Mouse (Mus musculus): ENCODE measurements around the gene Cxcr5. TPM values are rescaled to one million over a fixed set of nuclear protein-coding genes. Genes with fewer than 3 reads are reported as not detected.

Cxcr5 gene
- total RNA-seq, 1 experiment from 2014 or later, result 0.56 TPM

DNA sequence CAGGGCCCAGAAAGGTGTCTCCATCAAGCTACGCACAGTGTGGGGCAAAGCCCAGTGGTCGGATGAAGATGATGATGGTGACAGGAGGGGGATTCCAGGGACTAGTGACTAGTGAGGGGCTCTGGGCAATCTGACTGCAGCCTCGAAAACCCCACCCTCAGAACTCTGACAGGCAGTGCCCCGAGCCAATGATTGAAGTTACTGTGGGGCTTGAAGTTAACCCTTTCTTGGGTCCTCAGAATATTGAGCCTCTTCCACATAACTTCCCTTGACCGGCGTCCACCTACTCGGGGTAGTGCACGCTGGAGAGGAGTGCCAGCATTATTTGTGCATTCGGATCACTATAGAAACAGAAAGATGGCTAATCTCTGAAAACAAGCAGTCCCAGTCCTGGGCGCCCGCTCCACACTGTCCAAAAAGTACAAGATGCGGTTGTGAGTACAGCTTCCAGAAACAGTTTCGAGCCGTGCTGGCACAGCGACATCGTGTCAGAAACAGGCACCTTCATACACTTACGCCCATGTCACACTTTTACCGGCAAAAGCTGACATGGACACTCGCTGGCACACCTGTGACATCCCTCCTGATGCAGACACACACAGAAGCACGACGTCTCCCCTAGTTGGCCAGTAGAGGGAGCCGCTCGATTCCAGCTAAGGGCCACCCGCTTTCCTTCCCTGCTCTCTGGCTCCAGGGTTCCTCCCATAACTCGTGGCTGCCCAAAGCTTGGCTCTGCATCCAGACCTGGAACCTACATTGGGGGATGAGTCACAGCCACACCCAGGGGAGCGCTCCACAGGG is 81.8 kb downstream of the Cxcr5 start:
- DNase-seq, result peak; percentile 92

- peak; percentile 90 for DNase-seq
Measured at GRCm38 (mm10) chr9:44478959-44479605, 82.6 kb downstream of the Cxcr5 start.

DNA sequence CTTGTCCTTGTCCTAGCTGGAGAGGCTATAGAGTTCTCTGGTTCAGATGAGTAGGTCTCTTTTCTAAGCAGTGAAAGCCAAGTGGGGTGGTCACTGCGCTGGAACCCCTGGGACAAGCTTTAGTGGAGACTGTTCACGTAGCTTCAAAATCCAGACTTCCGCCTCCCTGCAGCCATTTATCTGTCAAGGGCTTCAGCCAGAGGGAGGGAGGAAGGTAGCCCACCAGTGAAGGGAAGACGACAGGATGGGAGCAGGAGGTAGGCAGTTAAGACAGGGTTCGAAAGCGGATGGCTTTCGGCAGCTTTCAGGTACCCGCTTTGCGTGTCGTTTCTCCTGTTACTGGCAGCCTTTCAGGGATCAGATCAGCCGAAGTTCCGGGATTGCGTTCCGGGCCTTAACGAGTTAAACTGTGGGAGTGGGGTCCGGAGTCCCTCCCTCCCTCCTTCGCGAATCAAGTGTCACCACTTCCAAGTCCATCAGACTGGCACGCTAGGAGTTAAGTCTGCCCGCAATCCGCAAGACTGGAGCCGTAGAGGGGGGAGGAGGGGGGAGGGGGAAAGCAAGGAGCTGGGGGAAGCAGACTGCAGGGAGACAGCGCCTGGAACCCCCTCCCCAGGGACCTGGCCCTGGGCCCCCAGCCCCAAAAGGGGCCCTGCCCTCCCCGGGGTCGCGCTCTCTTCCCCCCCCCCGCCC is 83.3 kb downstream of the Cxcr5 start:
- DNase-seq, result peak; percentile 77

GRCm38 (mm10) chr9:44477339-44478228 is 84.1 kb downstream of the Cxcr5 start:
- peak; percentile 60 for DNase-seq

- no peak for DNase-seq
Measured at GRCm38 (mm10) chr9:44475936-44476335, 85.7 kb downstream of the Cxcr5 start.

GRCm38 (mm10) chr9:44474327-44474726 is 87.3 kb downstream of the Cxcr5 start:
- DNase-seq, result no peak

DNA sequence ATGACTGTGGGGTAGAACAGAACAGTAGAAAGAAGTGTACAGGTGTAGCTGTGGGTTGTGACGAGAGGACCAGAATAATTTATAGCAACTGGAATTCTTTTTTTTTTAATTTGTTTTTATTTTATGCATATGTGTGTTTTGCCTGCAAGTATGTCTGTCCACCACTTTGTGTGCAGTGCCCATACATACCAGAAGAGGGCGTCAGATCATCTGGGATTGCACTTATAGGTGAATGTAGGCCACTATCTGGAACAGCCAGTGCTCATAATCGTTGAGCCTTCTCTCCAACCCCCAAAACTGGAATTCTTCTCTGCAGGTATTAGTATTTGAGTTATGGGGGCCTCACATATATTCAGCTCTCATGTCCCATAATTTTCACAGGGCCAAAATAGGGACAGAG is 88.5 kb downstream of the Cxcr5 start:
- DNase-seq, result no peak

DNA sequence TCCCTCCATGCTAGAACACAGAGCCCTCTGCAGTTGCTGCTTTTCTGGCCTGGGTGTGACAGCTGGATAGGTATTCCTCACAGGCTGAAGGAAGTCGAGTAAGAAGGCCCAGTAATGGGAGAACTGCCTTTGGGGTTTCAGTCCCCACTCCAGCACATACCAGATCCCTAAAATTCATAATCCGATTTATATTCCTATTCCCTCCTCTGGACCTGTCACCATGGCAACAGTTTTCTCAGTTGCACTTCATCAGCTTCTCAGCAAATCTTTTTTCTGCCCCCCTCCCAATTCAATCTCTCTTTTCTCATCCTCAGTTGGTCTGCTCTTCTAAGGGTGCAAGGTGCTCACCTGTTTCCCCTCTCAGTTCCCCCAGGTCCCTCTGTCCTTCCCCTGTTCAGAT is 92.9 kb downstream of the Cxcr5 start:
- no peak for DNase-seq

DNA sequence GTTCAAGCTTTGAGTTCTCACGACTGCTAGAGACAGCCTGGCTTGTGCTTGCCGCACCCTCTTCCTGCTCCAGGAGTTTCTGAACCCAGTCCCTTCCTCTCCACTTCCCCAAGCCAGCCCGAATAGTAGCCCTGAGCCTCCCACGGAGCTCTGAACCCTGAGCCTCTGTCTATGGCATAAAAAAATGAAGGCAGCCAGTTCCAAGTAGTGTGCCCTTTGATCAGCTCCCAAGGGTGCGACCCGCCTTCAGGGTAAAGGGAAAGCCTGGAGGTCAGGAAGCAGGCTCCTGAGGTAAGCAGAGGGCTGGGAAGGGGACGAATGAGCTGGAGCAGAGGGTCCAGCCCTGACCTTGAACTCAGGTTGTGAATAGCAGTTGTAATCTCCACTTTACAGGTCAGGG is 93.5 kb downstream of the Cxcr5 start:
- DNase-seq, result no peak

DNA sequence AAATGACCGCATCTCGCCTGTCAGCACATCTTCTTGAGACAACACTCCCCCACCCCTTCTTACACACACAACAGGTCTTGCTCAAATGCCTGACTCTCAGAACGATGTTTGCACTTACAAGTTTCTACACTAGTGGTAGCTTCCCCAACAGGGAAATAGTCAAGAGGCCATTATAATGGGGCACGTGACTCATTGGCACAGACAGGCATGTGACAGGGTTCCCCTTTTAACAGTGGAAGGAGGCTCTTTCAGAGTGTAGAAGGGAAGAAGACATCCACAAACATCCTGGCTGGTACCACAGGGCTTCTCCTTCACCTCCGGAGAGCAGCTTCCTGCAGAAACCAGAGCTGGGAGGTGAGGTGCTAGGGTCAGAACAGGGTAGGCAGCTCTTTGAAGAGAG is 99.7 kb downstream of the Cxcr5 start:
- no peak for DNase-seq

Other genes starting within 250 kb of the Cxcr5 start
- gene C2cd2l, start 241.6 kb downstream of the Cxcr5 start, total RNA-seq (2021), result 27.8 and 40.4 TPM in 2 replicates
- 27.1 and 29.5 TPM in 2 replicates for gene Dpagt1, start 235.9 kb downstream of the Cxcr5 start, total RNA-seq (2021)
- gene H2afx, start 227.2 kb downstream of the Cxcr5 start, total RNA-seq (2021), result 76.0 and 90.3 TPM in 2 replicates
- gene Hmbs, start 217.6 kb downstream of the Cxcr5 start, total RNA-seq (2021), result 77.5 and 92.0 TPM in 2 replicates
- 41.6 and 44.1 TPM in 2 replicates for gene Vps11, start 200.2 kb downstream of the Cxcr5 start, total RNA-seq (2021)
- gene Hyou1, start 182.4 kb downstream of the Cxcr5 start, total RNA-seq (2021), result 122 and 133 TPM in 2 replicates
- 20.0 and 29.9 TPM in 2 replicates for gene Slc37a4, start 165.0 kb downstream of the Cxcr5 start, total RNA-seq (2021)
- 1,105 and 1,276 TPM in 2 replicates for gene Rps25, start 154.7 kb downstream of the Cxcr5 start, total RNA-seq (2021)
- gene Trappc4, start 154.3 kb downstream of the Cxcr5 start, total RNA-seq (2021), result 60.4 and 66.1 TPM in 2 replicates
- gene Ccdc84, start 143.3 kb downstream of the Cxcr5 start, total RNA-seq (2021), result 17.1 and 21.5 TPM in 2 replicates
- not detected in 2 replicates for gene Foxr1, start 120.7 kb downstream of the Cxcr5 start, total RNA-seq (2021)
- not detected in 2 replicates for gene Upk2, start 106.9 kb downstream of the Cxcr5 start, total RNA-seq (2021)
- 59.3 and 61.7 TPM in 2 replicates for gene Bcl9l, start 79.1 kb downstream of the Cxcr5 start, total RNA-seq (2021)
- gene Ddx6, start 43.0 kb upstream of the Cxcr5 start, total RNA-seq (2021), result 122 TPM in 2 replicates
- not detected in 2 replicates for gene Treh, start 111.4 kb upstream of the Cxcr5 start, total RNA-seq (2021)
- gene Phldb1, start 173.3 kb upstream of the Cxcr5 start, total RNA-seq (2021), result 45.1 and 60.5 TPM in 2 replicates
- 160 and 166 TPM in 2 replicates for gene Arcn1, start 206.0 kb upstream of the Cxcr5 start, total RNA-seq (2021)
- 72.1 and 82.3 TPM in 2 replicates for gene Ift46, start 206.0 kb upstream of the Cxcr5 start, total RNA-seq (2021)
- gene Tmem25, start 237.4 kb upstream of the Cxcr5 start, total RNA-seq (2021), result 5.3 and 5.5 TPM in 2 replicates
- gene Ttc36, start 241.2 kb upstream of the Cxcr5 start, total RNA-seq (2021), result 5.6 and 64.1 TPM in 2 replicates